Mouse (Mus musculus): ENCODE measurements around the gene Dctpp1.

- TF ChIP-seq CTCF (conservative IDR thresholded peaks at IDR 0.05; ENCODE audit: low read length) = no peak
- no peak for TF ChIP-seq NANOG (IDR thresholded peaks at IDR 0.05; ENCODE audit: borderline replicate concordance, low read length)
- TF ChIP-seq POU5F1 (IDR thresholded peaks at IDR 0.05; ENCODE audit: borderline replicate concordance, low read length) = no peak
Observed at GRCm38 (mm10) chr7:127308431-127308830, 47.9 kb upstream of the Dctpp1 start.
